ENCODE assay signal across 19 mouse cellular contexts in the genomic region with DNA sequence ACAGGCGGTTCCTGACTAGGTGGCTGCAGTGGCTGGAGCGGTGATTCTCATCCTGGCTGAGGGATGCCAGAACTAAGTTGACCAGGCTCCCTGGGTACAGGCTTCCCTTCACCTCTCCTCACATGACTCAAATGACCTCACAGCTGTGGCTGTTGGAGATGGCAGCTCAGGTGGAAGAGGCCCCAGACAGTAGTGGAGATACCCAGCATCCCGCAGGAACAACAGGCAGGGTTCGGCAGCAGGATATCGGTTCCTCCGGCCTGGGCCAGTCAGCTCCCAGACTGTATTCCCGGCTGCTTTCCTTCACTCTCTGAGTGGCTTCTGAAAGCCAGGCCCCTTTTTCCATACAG. TPM values are rescaled to one million over a fixed set of nuclear protein-coding genes. Genes with fewer than 3 reads are reported as not detected.
DNase-seq lines count a peak whose midpoint lies in the region; ATAC-seq and TF ChIP-seq lines count a peak whose summit lies in the region.
"Had no signal": no experiment of that assay in that cellular context is flagged by ENCODE, and none has a peak within 500 bp of the region (broad histone marks: within the 10 kb centered on the region; RNA-seq: fewer than 3 reads in every experiment).

No protein-coding gene starts in this region.

- H3K9me3 ChIP-seq in hindbrain, embryonic 12.5 days (replicated peaks): no peaks in the 10 kb centered on the region
- no peaks in the 10 kb centered on the region for H3K9me3 ChIP-seq in hindbrain, embryonic 14.5 days (ENCODE audit: control insufficient read depth, low read length)
- no peaks in the 10 kb centered on the region for H3K9me3 ChIP-seq in E14TG2a.4 (ENCODE audit: low read length)
- H3K9me3 ChIP-seq in embryonic facial prominence, embryonic 10.5 days: no peaks in the 10 kb centered on the region
- no peaks in the 10 kb centered on the region for H3K9me3 ChIP-seq in limb, embryonic 12.5 days
- H3K9me3 ChIP-seq in heart, embryonic 12.5 days (replicated peaks): no peaks in the 10 kb centered on the region
- no peaks in the 10 kb centered on the region for H3K9me3 ChIP-seq in liver, embryonic 12.5 days (replicated peaks)
- H3K9me3 ChIP-seq: hindbrain, embryonic 10.5 days; kidney, embryonic 15.5 days; liver, embryonic 15.5 days; lung, embryonic 15.5 days; megakaryocyte, embryonic 14.5 days had no signal

- H3K27ac ChIP-seq in hindbrain, embryonic 12.5 days: 0 out of 2 replicates have a peak overlapping the region, but pooled peaks have one; percentile 12
- no peak overlapping the region for H3K27ac ChIP-seq in hindbrain, embryonic 14.5 days
- peak overlapping the region; percentile 37; the same call in 1 of the 2 replicates for H3K27ac ChIP-seq in embryonic facial prominence, embryonic 10.5 days (replicated peaks)
- peak overlapping the region; percentile 78 for H3K27ac ChIP-seq in limb, embryonic 12.5 days
- no peak overlapping the region for H3K27ac ChIP-seq in heart, embryonic 12.5 days (ENCODE audit: poor library complexity, severe bottlenecking)
- H3K27ac ChIP-seq in liver, embryonic 12.5 days: no peak overlapping the region
- H3K27ac ChIP-seq: kidney, embryonic 15.5 days; liver, embryonic 15.5 days; lung, embryonic 15.5 days had no signal

- no peak overlapping the region for H3K4me3 ChIP-seq in hindbrain, embryonic 12.5 days
- H3K4me3 ChIP-seq in hindbrain, embryonic 14.5 days (replicated peaks; ENCODE audit: low read length): no peak overlapping the region
- peak overlapping the region; percentile 29 for H3K4me3 ChIP-seq in E14TG2a.4 (replicated peaks; ENCODE audit: low read length)
- H3K4me3 ChIP-seq in embryonic facial prominence, embryonic 10.5 days: no peak overlapping the region
- H3K4me3 ChIP-seq in limb, embryonic 12.5 days (replicated peaks): no peak overlapping the region
- no peak overlapping the region for H3K4me3 ChIP-seq in heart, embryonic 12.5 days
- H3K4me3 ChIP-seq in liver, embryonic 12.5 days: no peak overlapping the region
- H3K4me3 ChIP-seq: hindbrain, embryonic 10.5 days; kidney, embryonic 15.5 days; liver, embryonic 15.5 days; lung, embryonic 15.5 days; megakaryocyte, embryonic 14.5 days had no signal

- ATAC-seq in hindbrain, embryonic 12.5 days (ENCODE audit: low FRiP score): no peak
- no peak for ATAC-seq in hindbrain, embryonic 14.5 days (ENCODE audit: low FRiP score)
- no peak for ATAC-seq in limb, embryonic 12.5 days (ENCODE audit: insufficient number of reproducible peaks, insufficient read depth, low FRiP score, low TSS enrichment, low read depth)
- no peak for ATAC-seq in heart, embryonic 12.5 days (ENCODE audit: insufficient number of reproducible peaks, low FRiP score)
- no peak for ATAC-seq in liver, embryonic 12.5 days
- ATAC-seq: intestine, postnatal 0 days; midbrain, embryonic 16.5 days had no signal

- WGBS in hindbrain, embryonic 12.5 days: 84% methylated on average over 7 of the region's 7 CpGs
- 93% methylated on average over 7 of the region's 7 CpGs for WGBS in hindbrain, embryonic 14.5 days
- WGBS in embryonic facial prominence, embryonic 10.5 days: 95% methylated on average over 7 of the region's 7 CpGs
- 87% methylated on average over 7 of the region's 7 CpGs for WGBS in limb, embryonic 12.5 days
- WGBS in heart, embryonic 12.5 days: 79% methylated on average over 7 of the region's 7 CpGs
- 90% methylated on average over 7 of the region's 7 CpGs for WGBS in liver, embryonic 12.5 days (ENCODE audit: insufficient replicate concordance)

- TF ChIP-seq CTCF in E14TG2a.4 (conservative IDR thresholded peaks at IDR 0.05; ENCODE audit: low read length): no peak

- no peaks in the 10 kb centered on the region for H3K36me3 ChIP-seq in hindbrain, embryonic 12.5 days
- H3K36me3 ChIP-seq in hindbrain, embryonic 14.5 days (replicated peaks; ENCODE audit: control insufficient read depth, insufficient read depth): no peaks in the 10 kb centered on the region; the same call in 1 of the 2 replicates
- H3K36me3 ChIP-seq in E14TG2a.4 (ENCODE audit: insufficient read depth, low read length): peaks cover 3% of the 10 kb centered on the region; the same call in 1 of the 2 replicates
- H3K36me3 ChIP-seq in embryonic facial prominence, embryonic 10.5 days (replicated peaks): no peaks in the 10 kb centered on the region
- H3K36me3 ChIP-seq in limb, embryonic 12.5 days: no peaks in the 10 kb centered on the region
- H3K36me3 ChIP-seq in heart, embryonic 12.5 days: no peaks in the 10 kb centered on the region
- H3K36me3 ChIP-seq in liver, embryonic 12.5 days: no peaks in the 10 kb centered on the region
- H3K36me3 ChIP-seq: hindbrain, embryonic 10.5 days; kidney, embryonic 15.5 days; liver, embryonic 15.5 days; lung, embryonic 15.5 days had no signal

- no peaks in the 10 kb centered on the region for H3K27me3 ChIP-seq in hindbrain, embryonic 12.5 days
- no peaks in the 10 kb centered on the region for H3K27me3 ChIP-seq in hindbrain, embryonic 14.5 days (ENCODE audit: control insufficient read depth, insufficient read depth, low read length)
- H3K27me3 ChIP-seq in E14TG2a.4 (ENCODE audit: insufficient read depth, low read length): no peaks in the 10 kb centered on the region
- H3K27me3 ChIP-seq in embryonic facial prominence, embryonic 10.5 days (replicated peaks; ENCODE audit: low read depth, poor library complexity, severe bottlenecking): no peaks in the 10 kb centered on the region
- peaks cover 3% of the 10 kb centered on the region; the same call in 1 of the 2 replicates for H3K27me3 ChIP-seq in limb, embryonic 12.5 days
- H3K27me3 ChIP-seq in heart, embryonic 12.5 days (replicated peaks): no peaks in the 10 kb centered on the region
- peaks cover 9% of the 10 kb centered on the region; the same call in 1 of the 2 replicates for H3K27me3 ChIP-seq in liver, embryonic 12.5 days (replicated peaks)
- H3K27me3 ChIP-seq: kidney, embryonic 15.5 days; liver, embryonic 15.5 days; lung, embryonic 15.5 days had no signal

- H3K4me1 ChIP-seq in hindbrain, embryonic 12.5 days: peaks cover 17% of the 10 kb centered on the region
- peaks cover 16% of the 10 kb centered on the region for H3K4me1 ChIP-seq in hindbrain, embryonic 14.5 days (replicated peaks; ENCODE audit: control insufficient read depth, insufficient read depth, low read length)
- peaks cover 36% of the 10 kb centered on the region for H3K4me1 ChIP-seq in E14TG2a.4 (replicated peaks; ENCODE audit: low read depth, low read length)
- peaks cover 28% of the 10 kb centered on the region for H3K4me1 ChIP-seq in embryonic facial prominence, embryonic 10.5 days
- peaks cover 16% of the 10 kb centered on the region for H3K4me1 ChIP-seq in limb, embryonic 12.5 days (replicated peaks)
- 0 out of 2 replicates have a peak, but pooled peaks cover 6% of the 10 kb centered on the region for H3K4me1 ChIP-seq in heart, embryonic 12.5 days (replicated peaks)
- H3K4me1 ChIP-seq in liver, embryonic 12.5 days: no peaks in the 10 kb centered on the region
- H3K4me1 ChIP-seq: liver, embryonic 15.5 days; lung, embryonic 15.5 days had no signal

- H3K9ac ChIP-seq in hindbrain, embryonic 12.5 days: no peak overlapping the region
- H3K9ac ChIP-seq in hindbrain, embryonic 14.5 days: no peak overlapping the region
- H3K9ac ChIP-seq in limb, embryonic 12.5 days (replicated peaks): no peak overlapping the region
- H3K9ac ChIP-seq in heart, embryonic 12.5 days: no peak overlapping the region
- no peak overlapping the region for H3K9ac ChIP-seq in liver, embryonic 12.5 days
- H3K9ac ChIP-seq: kidney, embryonic 15.5 days; liver, embryonic 15.5 days; lung, embryonic 15.5 days had no signal

- DNase-seq in hindbrain, embryonic 14.5 days (ENCODE audit: low spot score): no peak
- no peak for DNase-seq in embryonic facial prominence, embryonic 10.5 days (ENCODE audit: low spot score)
- DNase-seq: adrenal gland, postnatal 14 days; B cell, adult 2 months; kidney, postnatal 4 days; lung, postnatal 36 days; right cerebral cortex, adult 18-20 months had no signal

- no peak overlapping the region for H3K4me2 ChIP-seq in hindbrain, embryonic 12.5 days (replicated peaks)
- no peak overlapping the region for H3K4me2 ChIP-seq in hindbrain, embryonic 14.5 days (replicated peaks)
- no peak overlapping the region for H3K4me2 ChIP-seq in limb, embryonic 12.5 days
- H3K4me2 ChIP-seq in heart, embryonic 12.5 days: no peak overlapping the region
- no peak overlapping the region for H3K4me2 ChIP-seq in liver, embryonic 12.5 days
- H3K4me2 ChIP-seq: kidney, embryonic 15.5 days; liver, embryonic 15.5 days; lung, embryonic 15.5 days had no signal

RNA-seq across cellular contexts. Expression of a gene that starts 51.5 kb away (rescaled TPM):
- polyA plus RNA-seq in hindbrain, embryonic 12.5 days (2016; fragmentation: Nextera tagmentation; extraction: Ambion mirVana): 90.8 and 98.6 TPM in 2 replicates
- 69.0 and 76.0 TPM in 2 replicates for polyA plus RNA-seq in hindbrain, embryonic 14.5 days (2014; fragmentation: Nextera tagmentation; extraction: Ambion mirVana)
- polyA plus RNA-seq in embryonic facial prominence, embryonic 10.5 days (2016; fragmentation: Nextera tagmentation; extraction: Ambion mirVana): 99.6 and 100 TPM in 2 replicates
- polyA plus RNA-seq in limb, embryonic 12.5 days (2016; fragmentation: Nextera tagmentation; extraction: Ambion mirVana): 96.0 and 99.2 TPM in 2 replicates
- 61.0 and 65.1 TPM in 2 replicates for polyA plus RNA-seq in heart, embryonic 12.5 days (2016; fragmentation: Nextera tagmentation; extraction: Ambion mirVana)
- polyA plus RNA-seq in liver, embryonic 12.5 days (2016; fragmentation: Nextera tagmentation; extraction: Ambion mirVana): 25.8 and 31.2 TPM in 2 replicates

Comparison
In these comparisons a context has a peak if more than half of its experiments do, and no peak if none do; other contexts are left out.
1. H3K27ac ChIP-seq: peak in hindbrain, embryonic 12.5 days (single experiment), embryonic facial prominence, embryonic 10.5 days (single experiment) and limb, embryonic 12.5 days (single experiment); none in hindbrain, embryonic 14.5 days (single experiment), heart, embryonic 12.5 days (single experiment) and liver, embryonic 12.5 days (single experiment).